Mouse (Mus musculus): ENCODE results near the gene Aspm.

DNA sequence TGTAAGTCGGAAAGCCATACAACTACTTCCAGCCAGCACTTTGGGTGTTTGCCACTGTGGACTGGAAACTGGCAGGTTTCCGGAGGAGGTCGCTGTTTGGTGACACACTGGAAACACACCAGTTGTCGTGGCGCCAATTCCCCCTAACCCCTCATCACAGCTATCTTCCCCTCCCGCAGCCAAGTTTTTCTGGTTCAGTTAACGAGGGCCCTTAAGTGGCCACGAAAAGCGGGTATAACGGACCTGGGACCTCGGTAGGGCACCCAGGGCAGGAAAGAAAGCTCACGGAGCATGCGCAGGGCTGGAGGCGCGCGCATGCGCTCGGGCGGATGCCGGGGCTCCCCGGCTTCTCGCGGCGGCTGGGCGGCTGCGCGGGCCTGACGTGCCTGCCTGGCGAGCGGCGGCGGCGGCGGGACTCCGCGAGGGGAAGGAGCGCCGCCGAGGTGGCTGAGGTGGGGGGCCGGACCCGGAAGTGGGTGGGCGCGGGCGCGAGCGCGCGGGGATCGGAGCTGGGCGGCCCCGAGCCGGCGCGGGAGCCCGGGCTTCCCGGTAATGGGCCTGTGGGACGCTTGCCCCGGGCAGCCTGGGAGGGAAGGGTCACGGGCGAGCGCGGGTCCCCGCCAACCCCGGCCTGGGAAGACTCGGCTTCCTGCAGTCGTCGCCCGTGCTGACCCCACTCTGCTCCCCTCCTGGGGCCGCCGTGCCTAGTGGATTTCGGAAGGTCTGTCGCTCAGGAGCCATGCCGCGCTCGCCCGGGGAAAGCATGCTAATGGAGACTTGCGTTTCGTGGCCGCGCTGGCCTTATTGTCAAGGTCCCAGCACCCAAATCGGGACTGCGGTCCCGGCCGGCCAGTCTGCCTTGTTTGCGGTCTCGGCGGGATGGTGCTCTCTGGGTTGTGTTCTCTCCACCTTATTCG, 32.4 kb upstream of the Aspm start, which contains the start of gene Zbtb41:
- TF ChIP-seq CTCF (IDR thresholded peaks at IDR 0.05; ENCODE audit: low read depth, low read length) = 0 out of 2 replicates have a peak, but pooled peaks have one; percentile 16
- TF ChIP-seq POLR2AphosphoS5 (IDR thresholded peaks at IDR 0.05; ENCODE audit: insufficient replicate concordance, low read depth, low read length) = no peak
- TF ChIP-seq GATA1 (IDR thresholded peaks at IDR 0.05; ENCODE audit: borderline replicate concordance, low read length) = no peak

Measured in G1E (cell line).